ENCODE assay signal across 33 mouse cellular contexts in genomic region chr5:37836267-37836646, GRCm38 (mm10). TPM values are rescaled to one million over a fixed set of nuclear protein-coding genes. Genes with fewer than 3 reads are reported as not detected.
DNase-seq lines count a peak whose midpoint lies in the region; ATAC-seq lines count a peak whose summit lies in the region.
"Had no signal": no experiment of that assay in that cellular context is flagged by ENCODE, and none has a peak within 500 bp of the region (broad histone marks: within the 10 kb centered on the region; RNA-seq: fewer than 3 reads in every experiment).

No protein-coding gene starts in this region.

- H3K27ac ChIP-seq in midbrain, embryonic 12.5 days (replicated peaks): no peak overlapping the region
- H3K27ac ChIP-seq in midbrain, embryonic 10.5 days (replicated peaks): no peak overlapping the region
- H3K27ac ChIP-seq in hindbrain, embryonic 12.5 days: no peak overlapping the region
- no peak overlapping the region for H3K27ac ChIP-seq in midbrain, embryonic 13.5 days
- H3K27ac ChIP-seq: embryonic facial prominence, embryonic 10.5 days; embryonic facial prominence, embryonic 15.5 days; forebrain, embryonic 12.5 days; heart, embryonic 13.5 days; hindbrain, embryonic 15.5 days; intestine, embryonic 15.5 days; kidney, postnatal 0 days; limb, embryonic 10.5 days; limb, embryonic 15.5 days; liver, embryonic 13.5 days; neural tube, embryonic 13.5 days; stomach, embryonic 15.5 days had no signal

- DNase-seq in midbrain, embryonic 10.5 days (ENCODE audit: low spot score): no peak
- no peak for DNase-seq in kidney, adult 18-20 months
- no peak for DNase-seq in kidney, postnatal 25 days
- no peak for DNase-seq in c-Kit-positive CD71-positive TER-119-positive erythroid progenitor cells, embryonic 14.5 days (ENCODE audit: low spot score)
- DNase-seq: adrenal gland, postnatal 25 days; cerebellum, postnatal 14 days; forebrain, postnatal 0 days; gastrocnemius, postnatal 10 days; heart, postnatal 14 days; kidney, adult 8-10 months; layer of hippocampus, postnatal 36 days; liver, embryonic 13.5 days; lung, adult 18-20 months; lung, postnatal 4 days; right cerebral cortex, postnatal 14 days; thymus, postnatal 25 days had no signal

- H3K4me3 ChIP-seq in midbrain, embryonic 12.5 days: no peak overlapping the region
- H3K4me3 ChIP-seq in midbrain, embryonic 10.5 days: no peak overlapping the region
- H3K4me3 ChIP-seq in hindbrain, embryonic 12.5 days: no peak overlapping the region
- no peak overlapping the region for H3K4me3 ChIP-seq in midbrain, embryonic 13.5 days (replicated peaks)
- H3K4me3 ChIP-seq: embryonic facial prominence, embryonic 10.5 days; embryonic facial prominence, embryonic 15.5 days; forebrain, embryonic 12.5 days; heart, embryonic 13.5 days; hindbrain, embryonic 15.5 days; intestine, embryonic 15.5 days; limb, embryonic 10.5 days; limb, embryonic 15.5 days; liver, embryonic 13.5 days; megakaryocyte, embryonic 14.5 days; neural tube, embryonic 13.5 days; stomach, embryonic 15.5 days had no signal

- 35% methylated on average over 3 of the region's 3 CpGs for whole genome bisulfite sequencing in midbrain, embryonic 12.5 days
- 38% methylated on average over 3 of the region's 3 CpGs for WGBS in midbrain, embryonic 10.5 days
- WGBS in hindbrain, embryonic 12.5 days: 41% methylated on average over 3 of the region's 3 CpGs
- 32% methylated on average over 3 of the region's 3 CpGs for WGBS in midbrain, embryonic 13.5 days

- H3K36me3 ChIP-seq in midbrain, embryonic 12.5 days: no peaks in the 10 kb centered on the region
- no peaks in the 10 kb centered on the region for H3K36me3 ChIP-seq in midbrain, embryonic 10.5 days
- H3K36me3 ChIP-seq in hindbrain, embryonic 12.5 days: no peaks in the 10 kb centered on the region
- H3K36me3 ChIP-seq in midbrain, embryonic 13.5 days: no peaks in the 10 kb centered on the region
- H3K36me3 ChIP-seq: embryonic facial prominence, embryonic 10.5 days; embryonic facial prominence, embryonic 15.5 days; forebrain, embryonic 12.5 days; G1E; heart, embryonic 13.5 days; hindbrain, embryonic 15.5 days; intestine, embryonic 15.5 days; limb, embryonic 10.5 days; limb, embryonic 15.5 days; liver, embryonic 13.5 days; neural tube, embryonic 13.5 days; stomach, embryonic 15.5 days had no signal

- no peaks in the 10 kb centered on the region for H3K9me3 ChIP-seq in midbrain, embryonic 12.5 days
- H3K9me3 ChIP-seq in midbrain, embryonic 10.5 days (replicated peaks): no peaks in the 10 kb centered on the region
- no peaks in the 10 kb centered on the region for H3K9me3 ChIP-seq in hindbrain, embryonic 12.5 days (replicated peaks)
- H3K9me3 ChIP-seq in midbrain, embryonic 13.5 days: no peaks in the 10 kb centered on the region
- H3K9me3 ChIP-seq: embryonic facial prominence, embryonic 10.5 days; embryonic facial prominence, embryonic 15.5 days; forebrain, embryonic 12.5 days; heart, embryonic 13.5 days; hindbrain, embryonic 15.5 days; intestine, embryonic 15.5 days; limb, embryonic 10.5 days; limb, embryonic 15.5 days; liver, embryonic 13.5 days; megakaryocyte, embryonic 14.5 days; neural tube, embryonic 13.5 days; stomach, embryonic 15.5 days had no signal

- peaks cover 97% of the 10 kb centered on the region for H3K27me3 ChIP-seq in midbrain, embryonic 12.5 days
- H3K27me3 ChIP-seq in midbrain, embryonic 10.5 days (ENCODE audit: low read depth, poor library complexity, severe bottlenecking): peaks cover 100% of the 10 kb centered on the region
- H3K27me3 ChIP-seq in hindbrain, embryonic 12.5 days: peaks cover 90% of the 10 kb centered on the region
- H3K27me3 ChIP-seq in midbrain, embryonic 13.5 days: peaks cover 90% of the 10 kb centered on the region

- no peak overlapping the region for H3K4me2 ChIP-seq in midbrain, embryonic 12.5 days (replicated peaks)
- no peak overlapping the region for H3K4me2 ChIP-seq in hindbrain, embryonic 12.5 days (replicated peaks)
- H3K4me2 ChIP-seq in midbrain, embryonic 13.5 days (replicated peaks): no peak overlapping the region
- H3K4me2 ChIP-seq: embryonic facial prominence, embryonic 15.5 days; forebrain, embryonic 12.5 days; heart, embryonic 13.5 days; hindbrain, embryonic 15.5 days; intestine, embryonic 15.5 days; limb, embryonic 15.5 days; liver, embryonic 13.5 days; neural tube, embryonic 13.5 days; stomach, embryonic 15.5 days had no signal

- H3K9ac ChIP-seq in midbrain, embryonic 12.5 days (replicated peaks): no peak overlapping the region
- H3K9ac ChIP-seq in hindbrain, embryonic 12.5 days: no peak overlapping the region
- no peak overlapping the region for H3K9ac ChIP-seq in midbrain, embryonic 13.5 days (replicated peaks)
- H3K9ac ChIP-seq: embryonic facial prominence, embryonic 15.5 days; forebrain, embryonic 12.5 days; forebrain, postnatal 0 days; heart, embryonic 13.5 days; hindbrain, embryonic 15.5 days; intestine, embryonic 15.5 days; limb, embryonic 15.5 days; liver, embryonic 13.5 days; neural tube, embryonic 13.5 days; stomach, embryonic 15.5 days had no signal

- peak; percentile 41; the same call in 1 of the 2 replicates for ATAC-seq in midbrain, embryonic 12.5 days (ENCODE audit: low FRiP score, low read depth)
- peak; percentile 56 for ATAC-seq in hindbrain, embryonic 12.5 days (ENCODE audit: low FRiP score)
- ATAC-seq in midbrain, embryonic 13.5 days: peak; percentile 55; the same call in 1 of the 2 replicates
- ATAC-seq: forebrain, postnatal 0 days; intestine, embryonic 15.5 days; lung, postnatal 0 days had no signal

- peaks cover 15% of the 10 kb centered on the region for H3K4me1 ChIP-seq in midbrain, embryonic 12.5 days
- H3K4me1 ChIP-seq in midbrain, embryonic 10.5 days: peaks cover 42% of the 10 kb centered on the region
- H3K4me1 ChIP-seq in hindbrain, embryonic 12.5 days: peaks cover 21% of the 10 kb centered on the region
- H3K4me1 ChIP-seq in midbrain, embryonic 13.5 days (replicated peaks): peaks cover 20% of the 10 kb centered on the region
- H3K4me1 ChIP-seq: heart, embryonic 13.5 days; intestine, embryonic 15.5 days; liver, embryonic 13.5 days; megakaryocyte, embryonic 14.5 days; stomach, embryonic 15.5 days had no signal

RNA-seq across cellular contexts. Expression of gene Msx1, which starts 11.9 kb away (rescaled TPM):
- 88.4 and 102 TPM in 2 replicates for polyA plus RNA-seq in midbrain, embryonic 12.5 days (2016; fragmentation: Nextera tagmentation; extraction: Ambion mirVana)
- polyA plus RNA-seq in midbrain, embryonic 10.5 days (2016; fragmentation: Nextera tagmentation; extraction: Ambion mirVana): 150 and 155 TPM in 2 replicates
- polyA plus RNA-seq in hindbrain, embryonic 12.5 days (2016; fragmentation: Nextera tagmentation; extraction: Ambion mirVana): 95.6 and 118 TPM in 2 replicates
- polyA plus RNA-seq in midbrain, embryonic 13.5 days (2015; fragmentation: Nextera tagmentation; extraction: Ambion mirVana): 16.2 and 23.2 TPM in 2 replicates
- polyA plus RNA-seq: G1E had no signal
